Mouse (Mus musculus): ENCODE data around the gene Nae1.

DNA sequence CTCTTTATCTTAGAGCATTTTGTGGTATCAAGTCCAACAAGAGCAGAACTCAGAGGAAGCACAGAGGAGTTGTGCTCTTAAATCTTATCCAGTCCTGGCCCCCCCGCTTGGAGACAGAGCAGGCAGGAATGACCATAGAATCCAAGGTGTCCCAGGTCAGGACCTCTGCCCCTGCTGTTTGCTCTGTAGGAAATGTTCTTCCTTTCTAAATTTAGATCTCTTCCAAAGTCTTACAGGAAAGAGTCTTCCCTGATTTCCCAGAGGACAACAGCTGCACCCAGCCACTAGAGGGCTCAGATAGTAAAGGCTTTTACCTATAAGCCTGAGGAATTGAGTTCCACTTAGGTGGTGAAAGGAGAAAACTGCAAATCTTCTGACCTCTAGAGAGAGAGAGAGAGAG, 35.1 kb upstream of the Nae1 start:
- no peak for TF ChIP-seq POLR2A (IDR thresholded peaks at IDR 0.05; ENCODE audit: extremely low read depth, insufficient read depth, low read length)
- TF ChIP-seq CTCF (IDR thresholded peaks at IDR 0.05; ENCODE audit: low read depth, low read length), result peak; percentile 24; the same call in 1 of the 2 replicates
